Mouse (Mus musculus) forebrain, embryonic 10.5 days (tissue): ENCODE results near the gene Mt2. TPM values are rescaled to one million over a fixed set of nuclear protein-coding genes. Genes with fewer than 3 reads are reported as not detected.

Experiments used
- DNase-seq: peaks from one replicate; pipeline ENCODE4 v3.0.0-alpha.2; 2017; ENCODE audit warnings: low spot score; ENCODE audit errors: extremely low spot score
- H3K27ac ChIP-seq: fragments of 300-500 bp; sonication (generic); 2 replicates; pipeline ENCODE4 v1.5.1; 2016; ENCODE audit warnings: mild to moderate bottlenecking
- H3K27me3 ChIP-seq: fragments of 300-500 bp; sonication (generic); 2 replicates; pipeline ENCODE4 v1.6.1; 2016; ENCODE audit warnings: mild to moderate bottlenecking; ENCODE audit not compliant: poor library complexity, severe bottlenecking
- H3K36me3 ChIP-seq: fragments of 300-500 bp; sonication (generic); replicated peaks from 2 replicates; pipeline ENCODE4 v1.6.1; 2016; ENCODE audit warnings: mild to moderate bottlenecking, moderate library complexity
- H3K4me1 ChIP-seq: fragments of 300-500 bp; sonication (generic); 2 replicates; pipeline ENCODE4 v1.6.1; 2016
- H3K4me3 ChIP-seq: fragments of 300-500 bp; sonication (generic); 2 replicates; pipeline ENCODE4 v1.5.1; 2016; ENCODE audit warnings: mild to moderate bottlenecking, moderate library complexity
- H3K9me3 ChIP-seq: fragments of 300-500 bp; sonication (generic); 2 replicates; pipeline ENCODE4 v1.6.1; 2016; ENCODE audit warnings: mild to moderate bottlenecking, moderate library complexity
- WGBS: fragments of 180-500 bp; shearing (Covaris S2); methylation state at CpG from one replicate; pipeline ENCODE4 v1.1.7; 2016; 5-methylcytosine and 5-hydroxymethylcytosine counted together
- polyA plus RNA-seq: library from polyadenylated mRNA; unstranded; fragments of >200 nt; fragmentation: Nextera tagmentation; extraction: Ambion mirVana; gene quantifications from 2 replicates; pipeline ENCODE4 v1.2.1, GENCODE M21; 2016

Mt2 gene
- polyA plus RNA-seq, 1 experiment from 2014 or later: 68.7 TPM

- Histone ChIP-seq H3K4me1 (peaks cover 40% of the 10 kb centered on the region), H3K27ac (no peak overlapping the region), H3K27me3 (peaks cover 60% of the 10 kb centered on the region), H3K4me3 (no peak overlapping the region), H3K9me3 (no peaks in the 10 kb centered on the region), H3K36me3 (no peaks in the 10 kb centered on the region)
- WGBS: 80% methylated on average over 13 of the region's 13 CpGs
- DNase-seq: no peak
Measured at GRCm38 (mm10) chr8:94189275-94190031, 17.0 kb downstream of the Mt2 start.

- H3K9me3 ChIP-seq: no peaks in the 10 kb centered on the region
- DNase-seq: peak; percentile 41
- peak overlapping the region; percentile 45 for H3K4me3 ChIP-seq
- peaks cover 36% of the 10 kb centered on the region for H3K4me1 ChIP-seq
- 25% methylated on average over 21 of the region's 21 CpGs for WGBS
- H3K36me3 ChIP-seq: no peaks in the 10 kb centered on the region
- H3K27ac ChIP-seq: no peak overlapping the region
- H3K27me3 ChIP-seq: peaks cover 43% of the 10 kb centered on the region
Measured at GRCm38 (mm10) chr8:94191101-94191691, 18.7 kb downstream of the Mt2 start.

- Histone ChIP-seq H3K4me1 (peaks cover 19% of the 10 kb centered on the region), H3K27ac (no peak overlapping the region), H3K27me3 (peaks cover 26% of the 10 kb centered on the region), H3K36me3 (no peaks in the 10 kb centered on the region), H3K4me3 (no peak overlapping the region), H3K9me3 (no peaks in the 10 kb centered on the region)
- DNase-seq: no peak
- 56% methylated on average over 1 of the region's 1 CpGs for WGBS
Measured at GRCm38 (mm10) chr8:94192926-94193325, 20.5 kb downstream of the Mt2 start.

DNA sequence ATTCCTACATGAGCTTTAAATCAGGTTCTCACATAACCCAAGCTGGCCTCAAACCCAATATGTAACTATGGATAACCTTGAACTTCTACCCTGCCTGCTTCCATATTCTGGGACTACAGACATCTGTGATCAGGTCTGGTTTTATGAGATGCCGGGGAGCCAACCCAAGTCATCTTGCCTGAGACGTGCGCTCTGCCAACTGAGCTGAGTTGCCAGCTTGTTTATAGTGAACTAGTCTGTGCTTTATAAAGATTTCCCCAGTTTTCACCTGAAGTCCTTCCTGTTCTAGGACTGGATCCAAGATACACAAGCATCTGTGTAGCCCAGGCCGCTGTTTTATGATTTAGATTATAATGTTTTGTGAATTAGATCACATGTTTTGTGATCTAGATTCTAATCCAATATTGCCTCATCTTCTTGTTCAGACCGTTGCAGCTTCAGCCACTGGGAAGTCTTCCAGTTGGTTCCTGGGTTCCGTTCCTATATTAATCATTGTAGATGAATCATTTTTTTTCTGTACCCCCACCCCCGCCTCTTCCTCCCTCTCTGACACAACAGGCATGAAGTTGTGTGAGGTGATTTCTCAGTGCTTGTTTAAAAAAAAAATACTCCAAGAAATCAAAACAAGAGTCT, 22.2 kb downstream of the Mt2 start:
- Histone ChIP-seq H3K9me3 (no peaks in the 10 kb centered on the region), H3K4me3 (no peak overlapping the region), H3K36me3 (no peaks in the 10 kb centered on the region), H3K27ac (no peak overlapping the region), H3K27me3 (peaks cover 10% of the 10 kb centered on the region; the same call in 1 of the 2 replicates), H3K4me1 (peaks cover 12% of the 10 kb centered on the region)
- 94% methylated on average over 7 of the region's 7 CpGs for WGBS
- DNase-seq: no peak

DNA sequence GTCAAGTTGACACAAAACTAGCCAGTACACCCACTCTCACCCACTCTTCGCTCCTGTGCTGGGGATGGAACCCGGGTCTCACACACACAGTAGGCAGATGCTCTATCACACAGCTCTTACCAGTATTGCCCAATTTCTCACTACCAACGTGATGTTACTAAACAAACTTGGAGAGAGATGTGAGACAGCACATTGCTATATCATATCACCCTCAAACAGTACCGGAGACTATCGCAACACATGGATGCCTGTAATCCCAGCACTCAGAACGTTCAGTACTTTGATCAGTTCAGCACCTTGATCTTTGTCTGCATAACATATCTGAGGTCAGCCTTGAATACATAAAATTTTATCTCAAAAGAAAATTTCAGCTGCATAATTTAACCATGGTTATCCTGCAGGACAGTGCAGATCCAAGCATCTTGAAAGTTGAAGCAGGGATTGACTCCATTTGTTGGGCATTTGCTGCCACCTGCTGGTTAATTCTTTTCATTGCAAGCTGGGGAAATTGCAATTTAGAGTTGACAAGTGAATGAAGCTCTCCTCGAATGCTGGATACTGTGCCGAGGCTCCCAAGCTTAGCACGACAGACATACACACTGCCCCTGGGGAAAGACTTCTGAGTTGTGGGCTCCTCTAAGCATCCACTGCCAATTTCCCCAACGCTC, 26.9 kb downstream of the Mt2 start:
- Histone ChIP-seq H3K9me3 (no peaks in the 10 kb centered on the region), H3K4me3 (no peak overlapping the region), H3K4me1 (no peaks in the 10 kb centered on the region), H3K27me3 (no peaks in the 10 kb centered on the region), H3K36me3 (no peaks in the 10 kb centered on the region), H3K27ac (no peak overlapping the region)
- WGBS: 44% methylated on average over 10 of the region's 10 CpGs
- peak; percentile 74 for DNase-seq

DNA sequence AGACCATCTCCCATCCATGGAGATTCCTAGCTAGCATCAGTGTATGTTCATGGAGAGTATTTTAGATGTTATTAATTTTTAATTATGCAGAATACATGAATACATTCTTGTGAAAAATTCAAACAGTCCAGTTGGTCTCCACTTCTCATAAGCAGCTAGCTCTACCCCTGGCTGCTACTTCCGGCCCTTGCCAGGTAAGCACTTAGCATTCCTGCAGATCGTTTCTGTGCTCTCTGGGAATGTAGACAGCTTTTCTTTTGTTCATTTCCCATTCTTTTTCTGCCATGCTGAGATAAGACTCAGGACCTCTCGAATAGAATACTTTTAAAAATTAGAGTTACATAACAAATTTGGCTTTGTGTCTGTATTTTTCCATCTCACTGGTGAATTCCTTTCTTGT, 31.6 kb downstream of the Mt2 start:
- no peak overlapping the region for H3K27ac ChIP-seq
- 79% methylated on average over 3 of the region's 3 CpGs for WGBS
- H3K4me1 ChIP-seq: no peaks in the 10 kb centered on the region
- H3K4me3 ChIP-seq: no peak overlapping the region
- no peaks in the 10 kb centered on the region for H3K27me3 ChIP-seq
- no peaks in the 10 kb centered on the region for H3K9me3 ChIP-seq
- H3K36me3 ChIP-seq: no peaks in the 10 kb centered on the region
- no peak for DNase-seq

DNA sequence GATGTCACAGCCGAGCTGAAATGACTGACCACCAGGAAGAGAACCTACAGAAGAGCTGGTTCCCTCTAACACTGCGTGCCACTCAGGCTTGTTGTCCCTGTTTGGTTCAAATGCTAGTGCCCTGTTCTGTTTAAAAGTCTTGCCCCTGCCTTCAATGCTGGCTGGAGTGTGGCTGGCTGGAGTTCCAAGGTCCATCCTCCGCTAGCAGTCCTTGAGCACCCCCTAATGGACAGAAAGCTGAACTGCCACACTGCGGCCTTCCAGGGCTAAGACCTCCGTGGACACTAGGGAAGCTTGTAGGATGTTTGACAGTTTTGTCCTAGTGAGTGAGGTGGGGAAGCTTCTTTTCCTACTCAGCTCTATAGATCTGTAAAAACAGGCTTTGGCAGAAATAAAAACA, 33.3 kb downstream of the Mt2 start:
- no peaks in the 10 kb centered on the region for H3K27me3 ChIP-seq
- no peaks in the 10 kb centered on the region for H3K4me1 ChIP-seq
- H3K36me3 ChIP-seq: no peaks in the 10 kb centered on the region
- peak; percentile 85 for DNase-seq
- 14% methylated on average over 5 of the region's 5 CpGs for WGBS
- no peak overlapping the region for H3K4me3 ChIP-seq
- no peaks in the 10 kb centered on the region for H3K9me3 ChIP-seq
- H3K27ac ChIP-seq: no peak overlapping the region

DNA sequence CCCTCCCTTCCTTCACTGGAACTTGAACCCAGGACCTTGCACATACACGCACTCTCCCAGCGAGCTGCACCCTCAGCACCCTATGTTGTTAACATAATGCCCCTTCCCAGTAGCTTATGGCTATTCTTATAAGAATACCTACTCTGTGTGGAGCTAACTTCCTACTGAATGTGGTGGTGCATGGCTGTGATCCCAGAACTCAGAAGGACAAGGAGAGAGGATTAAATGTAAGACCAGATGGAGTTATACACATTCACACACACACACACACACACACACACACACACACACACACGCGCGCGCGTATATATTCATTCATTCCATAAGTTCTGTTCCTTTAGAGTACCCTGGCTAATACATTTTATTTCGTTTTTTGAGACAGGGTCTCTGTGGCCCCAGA, 33.8 kb downstream of the Mt2 start:
- no peaks in the 10 kb centered on the region for H3K27me3 ChIP-seq
- no peak for DNase-seq
- H3K27ac ChIP-seq: no peak overlapping the region
- 82% methylated on average over 8 of the region's 8 CpGs for WGBS
- H3K36me3 ChIP-seq: no peaks in the 10 kb centered on the region
- H3K4me1 ChIP-seq: no peaks in the 10 kb centered on the region
- no peak overlapping the region for H3K4me3 ChIP-seq
- no peaks in the 10 kb centered on the region for H3K9me3 ChIP-seq

- WGBS: 82% methylated on average over 2 of the region's 2 CpGs
- no peaks in the 10 kb centered on the region for H3K36me3 ChIP-seq
- H3K4me3 ChIP-seq: no peak overlapping the region
- H3K27ac ChIP-seq: no peak overlapping the region
- no peak for DNase-seq
- H3K9me3 ChIP-seq: no peaks in the 10 kb centered on the region
- H3K27me3 ChIP-seq: no peaks in the 10 kb centered on the region
- H3K4me1 ChIP-seq: no peaks in the 10 kb centered on the region
Measured at GRCm38 (mm10) chr8:94207491-94207890, 35.0 kb downstream of the Mt2 start.

- Histone ChIP-seq H3K9me3 (no peaks in the 10 kb centered on the region), H3K36me3 (no peaks in the 10 kb centered on the region), H3K4me3 (no peak overlapping the region), H3K27me3 (no peaks in the 10 kb centered on the region), H3K4me1 (peaks cover 12% of the 10 kb centered on the region), H3K27ac (no peak overlapping the region)
- 85% methylated on average over 6 of the region's 6 CpGs for WGBS
- no peak for DNase-seq
Measured at GRCm38 (mm10) chr8:94209639-94210038, 37.2 kb downstream of the Mt2 start.

DNA sequence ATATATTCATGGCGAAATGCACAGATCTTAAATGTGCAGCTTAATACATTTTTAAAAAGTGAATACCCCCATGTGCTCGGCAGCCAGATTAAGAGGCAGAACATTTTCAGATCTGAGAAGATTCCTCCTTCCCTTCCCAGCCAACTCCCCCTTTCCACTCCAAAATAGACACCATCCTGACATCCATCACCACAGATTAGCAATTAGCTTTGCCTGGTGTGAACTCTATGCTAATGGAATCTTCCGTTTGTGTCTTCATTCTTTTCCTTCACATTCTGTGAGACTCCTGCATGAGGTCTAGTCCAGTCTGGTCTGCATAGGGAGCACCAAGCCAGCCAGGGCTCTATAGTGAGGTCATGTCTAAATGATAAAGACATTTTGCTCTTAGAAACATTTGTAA, 37.8 kb downstream of the Mt2 start:
- Histone ChIP-seq H3K4me1 (peaks cover 18% of the 10 kb centered on the region), H3K27me3 (no peaks in the 10 kb centered on the region), H3K27ac (no peak overlapping the region), H3K9me3 (no peaks in the 10 kb centered on the region), H3K36me3 (no peaks in the 10 kb centered on the region), H3K4me3 (no peak overlapping the region)
- no peak for DNase-seq
- WGBS: 79% methylated on average over 3 of the region's 3 CpGs

DNA sequence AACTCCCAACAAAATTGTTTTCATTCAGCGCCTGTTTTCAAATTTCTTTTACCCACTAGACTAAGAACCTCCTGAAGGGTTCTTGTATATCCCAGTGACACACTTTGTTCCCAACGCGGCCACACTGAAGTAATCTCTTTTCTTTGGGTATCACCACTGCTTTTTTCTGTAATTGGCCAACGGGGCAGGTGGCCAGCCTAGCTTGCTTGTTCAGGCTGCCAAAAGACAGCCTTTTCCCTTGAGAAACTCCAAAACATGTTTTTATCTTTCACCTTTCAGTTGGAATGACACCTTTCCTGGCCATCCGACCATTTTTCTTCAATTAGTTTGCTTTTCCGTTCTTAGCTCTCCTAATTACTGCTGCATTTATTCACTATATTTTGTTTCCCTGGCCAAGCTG, 41.4 kb downstream of the Mt2 start:
- Histone ChIP-seq H3K9me3 (no peaks in the 10 kb centered on the region), H3K4me3 (peak overlapping the region; percentile 87), H3K4me1 (peaks cover 35% of the 10 kb centered on the region), H3K36me3 (no peaks in the 10 kb centered on the region), H3K27me3 (no peaks in the 10 kb centered on the region), H3K27ac (peak overlapping the region; percentile 88; the same call in 1 of the 2 replicates)
- WGBS: 65% methylated on average over 6 of the region's 6 CpGs
- DNase-seq: no peak
